Comparison of ENCODE assay signal across 22 mouse cellular contexts in the genomic region with DNA sequence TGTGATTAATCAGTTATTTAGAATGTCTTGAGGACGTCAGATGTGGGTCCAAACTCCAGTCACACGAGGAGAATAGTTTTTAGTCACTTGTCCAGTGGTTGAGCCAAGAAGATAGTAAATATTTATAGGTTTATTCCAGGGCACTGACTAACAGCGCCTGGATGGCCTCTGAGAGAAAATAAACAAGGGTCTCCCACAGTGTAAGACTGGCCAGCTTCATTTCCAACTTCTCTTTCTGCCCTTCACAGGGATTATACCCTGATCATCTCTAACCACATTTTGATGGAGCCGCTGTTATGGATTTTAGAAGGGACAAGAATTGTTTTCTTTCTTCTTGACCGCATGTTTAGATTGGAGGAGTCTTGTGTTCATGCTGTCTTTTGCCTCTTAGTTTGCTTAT.
DNase-seq lines count a peak whose midpoint lies in the region; ATAC-seq and TF ChIP-seq lines count a peak whose summit lies in the region.
"Had no signal": no experiment of that assay in that cellular context is flagged by ENCODE, and none has a peak within 500 bp of the region (broad histone marks: within the 10 kb centered on the region; RNA-seq: fewer than 3 reads in every experiment).

No protein-coding gene starts in this region.

- no peak overlapping the region for H3K4me3 ChIP-seq in lung, embryonic 15.5 days
- no peak overlapping the region for H3K4me3 ChIP-seq in lung, adult 2 months (replicated peaks; ENCODE audit: extremely low read depth, low read depth, low read length)
- H3K4me3 ChIP-seq in lung, postnatal 0 days (ENCODE audit: low read depth, low read length): no peak overlapping the region
- no peak overlapping the region for H3K4me3 ChIP-seq in stomach, embryonic 16.5 days (replicated peaks; ENCODE audit: low read length)
- no peak overlapping the region for H3K4me3 ChIP-seq in stomach, postnatal 0 days (ENCODE audit: low read depth, low read length)
- H3K4me3 ChIP-seq: embryonic facial prominence, embryonic 13.5 days; embryonic facial prominence, embryonic 15.5 days; erythroblast, embryonic 14.5 days; forebrain, embryonic 10.5 days; forebrain, embryonic 12.5 days had no signal

- no peak for TF ChIP-seq POLR2A in lung, adult 2 months (IDR thresholded peaks at IDR 0.05; ENCODE audit: borderline replicate concordance, extremely low read depth, low read depth, low read length)

- no peak for TF ChIP-seq CTCF in lung, adult 2 months (IDR thresholded peaks at IDR 0.05; ENCODE audit: insufficient read depth, low read length)
- TF ChIP-seq CTCF in lung, postnatal 0 days (IDR thresholded peaks at IDR 0.05): no peak
- no peak for TF ChIP-seq CTCF in stomach, postnatal 0 days (IDR thresholded peaks at IDR 0.05; ENCODE audit: low read depth)

- peak; percentile 59; the same call in 1 of the 2 replicates for ATAC-seq in lung, embryonic 15.5 days (ENCODE audit: borderline replicate concordance, extremely low read depth, low FRiP score, low TSS enrichment)
- peak; percentile 38; the same call in 1 of the 2 replicates for ATAC-seq in lung, postnatal 0 days
- ATAC-seq in stomach, embryonic 16.5 days (ENCODE audit: insufficient read depth, low FRiP score): peak; percentile 60; the same call in 1 of the 2 replicates
- no peak for ATAC-seq in stomach, postnatal 0 days (ENCODE audit: low FRiP score, low TSS enrichment)
- ATAC-seq: forebrain, embryonic 14.5 days had no signal

- H3K27me3 ChIP-seq in lung, embryonic 15.5 days: no peaks in the 10 kb centered on the region
- H3K27me3 ChIP-seq in lung, postnatal 0 days (replicated peaks; ENCODE audit: insufficient read depth, low read length): no peaks in the 10 kb centered on the region
- H3K27me3 ChIP-seq in stomach, embryonic 16.5 days (ENCODE audit: control insufficient read depth, insufficient read depth, low read length): no peaks in the 10 kb centered on the region
- H3K27me3 ChIP-seq in stomach, postnatal 0 days (ENCODE audit: control insufficient read depth, insufficient read depth, low read length): no peaks in the 10 kb centered on the region
- H3K27me3 ChIP-seq: embryonic facial prominence, embryonic 13.5 days; embryonic facial prominence, embryonic 15.5 days; forebrain, embryonic 12.5 days had no signal

- TF ChIP-seq EP300 in lung, postnatal 0 days (IDR thresholded peaks at IDR 0.05): no peak
- no peak for TF ChIP-seq EP300 in stomach, postnatal 0 days (optimal IDR thresholded peaks at IDR 0.05)

- H3K9ac ChIP-seq in lung, embryonic 15.5 days: no peak overlapping the region
- no peak overlapping the region for H3K9ac ChIP-seq in lung, postnatal 0 days (replicated peaks; ENCODE audit: low read depth)
- no peak overlapping the region for H3K9ac ChIP-seq in stomach, embryonic 16.5 days (ENCODE audit: low read length)
- H3K9ac ChIP-seq in stomach, postnatal 0 days (ENCODE audit: low read length): no peak overlapping the region
- H3K9ac ChIP-seq: embryonic facial prominence, embryonic 13.5 days; embryonic facial prominence, embryonic 15.5 days; forebrain, embryonic 12.5 days had no signal

- no peaks in the 10 kb centered on the region for H3K36me3 ChIP-seq in lung, embryonic 15.5 days
- H3K36me3 ChIP-seq in lung, postnatal 0 days (ENCODE audit: insufficient read depth, low read length): no peaks in the 10 kb centered on the region
- H3K36me3 ChIP-seq in stomach, embryonic 16.5 days (ENCODE audit: control insufficient read depth, insufficient read depth, low read length): no peaks in the 10 kb centered on the region
- H3K36me3 ChIP-seq in stomach, postnatal 0 days (ENCODE audit: control insufficient read depth, insufficient read depth, low read length): no peaks in the 10 kb centered on the region
- H3K36me3 ChIP-seq: embryonic facial prominence, embryonic 13.5 days; embryonic facial prominence, embryonic 15.5 days; forebrain, embryonic 10.5 days; forebrain, embryonic 12.5 days had no signal

- WGBS in lung, embryonic 15.5 days: 39% methylated on average over 5 of the region's 5 CpGs
- WGBS in lung, adult 2 months: 48% methylated on average over 5 of the region's 5 CpGs
- 38% methylated on average over 5 of the region's 5 CpGs for WGBS in lung, postnatal 0 days
- 56% methylated on average over 5 of the region's 5 CpGs for WGBS in stomach, embryonic 16.5 days
- WGBS in stomach, postnatal 0 days: 47% methylated on average over 5 of the region's 5 CpGs

- no peak overlapping the region for H3K27ac ChIP-seq in lung, embryonic 15.5 days
- H3K27ac ChIP-seq in lung, postnatal 0 days (ENCODE audit: low read length): no peak overlapping the region
- H3K27ac ChIP-seq in stomach, embryonic 16.5 days (ENCODE audit: low read length): no peak overlapping the region
- no peak overlapping the region for H3K27ac ChIP-seq in stomach, postnatal 0 days (replicated peaks)
- H3K27ac ChIP-seq: embryonic facial prominence, embryonic 13.5 days; embryonic facial prominence, embryonic 15.5 days; forebrain, embryonic 10.5 days; forebrain, embryonic 12.5 days had no signal

- H3K9me3 ChIP-seq in lung, embryonic 15.5 days: no peaks in the 10 kb centered on the region
- no peaks in the 10 kb centered on the region for H3K9me3 ChIP-seq in lung, postnatal 0 days (ENCODE audit: low read length)
- no peaks in the 10 kb centered on the region for H3K9me3 ChIP-seq in stomach, embryonic 16.5 days (replicated peaks; ENCODE audit: control insufficient read depth, low read length)
- H3K9me3 ChIP-seq in stomach, postnatal 0 days (ENCODE audit: control insufficient read depth, low read length): no peaks in the 10 kb centered on the region
- H3K9me3 ChIP-seq: embryonic facial prominence, embryonic 13.5 days; embryonic facial prominence, embryonic 15.5 days; forebrain, embryonic 10.5 days; forebrain, embryonic 12.5 days had no signal

- no peaks in the 10 kb centered on the region for H3K4me1 ChIP-seq in lung, embryonic 15.5 days
- H3K4me1 ChIP-seq in lung, adult 2 months (ENCODE audit: control insufficient read depth, insufficient read depth, low read length): no peaks in the 10 kb centered on the region
- H3K4me1 ChIP-seq in lung, postnatal 0 days (ENCODE audit: insufficient read depth, low read depth, low read length): no peaks in the 10 kb centered on the region
- H3K4me1 ChIP-seq in stomach, embryonic 16.5 days (ENCODE audit: control insufficient read depth, insufficient read depth, low read length): no peaks in the 10 kb centered on the region
- H3K4me1 ChIP-seq in stomach, postnatal 0 days (replicated peaks; ENCODE audit: control insufficient read depth, insufficient read depth): no peaks in the 10 kb centered on the region
- H3K4me1 ChIP-seq: embryonic facial prominence, embryonic 13.5 days; embryonic facial prominence, embryonic 15.5 days; forebrain, embryonic 10.5 days; forebrain, embryonic 12.5 days had no signal

- H3K4me2 ChIP-seq in lung, embryonic 15.5 days: no peak overlapping the region
- no peak overlapping the region for H3K4me2 ChIP-seq in lung, postnatal 0 days (replicated peaks; ENCODE audit: low read depth, low read length)
- no peak overlapping the region for H3K4me2 ChIP-seq in stomach, embryonic 16.5 days (ENCODE audit: low read depth, low read length)
- H3K4me2 ChIP-seq in stomach, postnatal 0 days (replicated peaks; ENCODE audit: low read depth): no peak overlapping the region
- H3K4me2 ChIP-seq: embryonic facial prominence, embryonic 13.5 days; embryonic facial prominence, embryonic 15.5 days; forebrain, embryonic 12.5 days had no signal

- no peak for DNase-seq in lung, adult 2 months
- DNase-seq in lung, postnatal 0 days (ENCODE audit: low spot score): no peak
- DNase-seq in lung, postnatal 14 days: no peak
- no peak for DNase-seq in stomach, postnatal 0 days (ENCODE audit: low spot score)
- DNase-seq: adrenal gland, adult 2 months; adrenal gland, postnatal 10 days; adrenal gland, postnatal 25 days; cerebellum, adult 11 months; cerebellum, adult 18-20 months; cerebellum, adult 8-10 months; cerebellum, adult 9-11 months; cerebellum, postnatal 14 days; cerebellum, postnatal 36 days; embryo, embryonic 11 days had no signal
